Mouse (Mus musculus): ENCODE measurements at regions not wholly inside any gene's neighbourhood (a gene's known extent, or its start where the extent isn't known, plus 50 kb on each side); places are given as distances from the start of the nearest gene placed in this dataset.

DNA sequence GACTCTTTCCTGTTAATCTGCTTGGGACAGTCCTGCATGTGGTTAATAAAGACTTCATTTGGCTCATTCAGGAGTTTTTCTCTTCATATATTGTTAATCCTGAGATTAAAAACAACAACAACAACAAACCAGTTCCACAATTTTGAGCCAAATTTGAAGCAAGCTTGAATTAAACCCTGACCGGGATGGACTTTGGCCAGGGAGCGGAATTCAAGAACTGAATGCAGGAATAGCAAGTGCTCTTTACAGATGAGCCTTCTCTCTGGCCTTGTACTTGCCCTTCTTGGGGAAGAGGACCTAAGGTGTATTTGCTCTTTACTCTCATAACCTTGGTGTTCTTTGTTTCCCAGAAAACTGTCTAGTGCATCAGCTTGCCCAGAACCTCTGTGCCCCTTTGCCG lies 161.6 kb downstream of the 9530068E07Rik start:
- TF ChIP-seq CTCF (IDR thresholded peaks at IDR 0.05): no peak
- no peak overlapping the region for H3K27ac ChIP-seq
- H3K4me3 ChIP-seq: no peak overlapping the region
- intact Hi-C loops (cut with DNase I): no loop called here
- no peak for DNase-seq (ENCODE audit: extremely low spot score in 1 of 2, low spot score in 2 of 2)

DNA sequence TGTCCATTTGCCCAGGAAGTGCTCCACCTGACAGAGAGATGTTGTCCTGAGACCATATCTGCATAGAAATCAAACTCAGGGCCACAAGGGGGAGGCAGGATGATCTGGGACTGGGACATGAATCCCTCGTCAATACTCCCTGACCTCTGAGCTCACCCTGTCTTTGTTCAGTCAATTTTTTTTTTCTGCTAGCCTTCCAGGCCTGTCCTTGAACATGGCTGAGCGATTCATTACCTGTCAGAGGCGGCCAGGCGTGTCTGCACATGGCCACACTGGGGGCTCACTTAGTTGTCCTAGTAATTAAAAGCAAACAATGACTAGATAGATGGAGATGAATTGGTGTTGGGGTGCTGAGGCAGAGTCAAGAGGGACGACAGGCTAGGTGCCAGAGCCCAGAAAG lies 162.6 kb downstream of the 9530068E07Rik start:
- Histone ChIP-seq H3K4me3 (no peak overlapping the region), H3K27ac (no peak overlapping the region)
- intact Hi-C loops (cut with DNase I): no loop called here
- no peak for TF ChIP-seq CTCF (IDR thresholded peaks at IDR 0.05)
- no peak for DNase-seq (ENCODE audit: extremely low spot score in 1 of 2, low spot score in 2 of 2)

DNA sequence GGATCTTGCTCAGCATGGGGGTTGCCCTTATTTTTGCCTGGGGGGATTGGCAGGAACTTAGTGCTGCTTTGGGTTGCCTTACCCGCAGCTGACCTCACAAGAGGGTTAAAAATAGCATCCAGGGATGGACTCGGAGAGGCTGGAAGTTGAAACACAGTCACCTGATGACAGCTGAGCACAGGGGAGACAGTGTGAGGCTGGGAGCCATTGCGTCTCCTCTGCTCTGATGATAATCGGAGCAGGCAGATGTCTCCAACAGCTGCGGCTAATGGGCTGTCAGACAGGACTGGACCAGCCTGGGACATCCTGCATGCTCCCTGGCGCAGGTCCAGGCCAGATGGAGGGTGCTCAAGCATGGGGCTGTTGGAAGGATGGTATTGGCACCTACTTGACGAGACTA lies 165.1 kb downstream of the 9530068E07Rik start:
- no peak for DNase-seq (ENCODE audit: extremely low spot score in 1 of 2, low spot score in 2 of 2)
- Histone ChIP-seq H3K27ac (no peak overlapping the region), H3K4me3 (no peak overlapping the region)
- intact Hi-C loops (cut with DNase I): no loop called here
- no peak for TF ChIP-seq CTCF (IDR thresholded peaks at IDR 0.05)

DNA sequence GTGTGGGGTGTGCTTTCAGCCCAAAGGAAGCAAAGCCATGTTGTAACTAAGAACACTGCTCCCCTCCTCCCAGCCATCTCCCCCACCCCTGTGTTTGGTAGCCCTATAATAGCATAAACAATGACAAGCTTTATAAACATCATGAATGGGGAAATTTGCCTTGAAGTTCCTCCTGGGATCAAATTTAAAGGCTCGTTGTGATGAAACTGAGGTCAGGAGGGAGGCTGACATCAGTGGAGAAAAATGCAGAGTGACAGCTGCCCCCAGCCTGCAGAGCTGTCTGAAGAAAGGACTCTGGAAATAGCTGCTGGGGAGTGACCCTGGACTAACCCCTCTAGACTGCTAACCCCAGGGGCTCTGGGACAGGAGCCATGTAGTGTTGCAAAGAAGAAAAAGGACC lies 169.2 kb downstream of the 9530068E07Rik start:
- no peak for DNase-seq (ENCODE audit: extremely low spot score in 1 of 2, low spot score in 2 of 2)
- TF ChIP-seq CTCF (IDR thresholded peaks at IDR 0.05): no peak
- intact Hi-C loops (cut with DNase I): no loop called here
- Histone ChIP-seq H3K4me3 (no peak overlapping the region), H3K27ac (no peak overlapping the region)

DNA sequence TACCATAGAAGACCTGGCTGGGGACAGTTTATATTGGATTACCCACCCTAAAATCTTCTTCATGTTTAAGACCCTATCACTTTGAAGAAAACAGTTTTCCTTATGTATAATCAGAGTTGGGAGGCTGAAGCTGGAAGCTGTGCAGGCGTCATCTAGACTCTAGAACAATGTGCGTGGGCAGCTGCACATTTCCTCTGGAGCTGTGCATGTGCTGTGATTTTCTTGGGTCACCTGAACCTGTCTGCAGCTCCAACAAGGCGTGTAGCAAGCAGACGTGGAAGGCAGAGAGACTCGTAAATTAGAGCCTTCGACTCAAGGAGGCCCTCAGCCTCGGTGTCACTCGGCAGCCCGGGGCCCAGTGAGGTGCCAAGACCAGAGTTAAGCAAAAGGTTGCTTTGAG lies 169.8 kb downstream of the 9530068E07Rik start:
- intact Hi-C loops (cut with DNase I): no loop called here
- Histone ChIP-seq H3K4me3 (no peak overlapping the region), H3K27ac (no peak overlapping the region; the same call in 1 of the 2 replicates)
- DNase-seq (ENCODE audit: extremely low spot score in 1 of 2, low spot score in 2 of 2): peak; percentile 22 to 31
- TF ChIP-seq CTCF (IDR thresholded peaks at IDR 0.05): no peak

DNA sequence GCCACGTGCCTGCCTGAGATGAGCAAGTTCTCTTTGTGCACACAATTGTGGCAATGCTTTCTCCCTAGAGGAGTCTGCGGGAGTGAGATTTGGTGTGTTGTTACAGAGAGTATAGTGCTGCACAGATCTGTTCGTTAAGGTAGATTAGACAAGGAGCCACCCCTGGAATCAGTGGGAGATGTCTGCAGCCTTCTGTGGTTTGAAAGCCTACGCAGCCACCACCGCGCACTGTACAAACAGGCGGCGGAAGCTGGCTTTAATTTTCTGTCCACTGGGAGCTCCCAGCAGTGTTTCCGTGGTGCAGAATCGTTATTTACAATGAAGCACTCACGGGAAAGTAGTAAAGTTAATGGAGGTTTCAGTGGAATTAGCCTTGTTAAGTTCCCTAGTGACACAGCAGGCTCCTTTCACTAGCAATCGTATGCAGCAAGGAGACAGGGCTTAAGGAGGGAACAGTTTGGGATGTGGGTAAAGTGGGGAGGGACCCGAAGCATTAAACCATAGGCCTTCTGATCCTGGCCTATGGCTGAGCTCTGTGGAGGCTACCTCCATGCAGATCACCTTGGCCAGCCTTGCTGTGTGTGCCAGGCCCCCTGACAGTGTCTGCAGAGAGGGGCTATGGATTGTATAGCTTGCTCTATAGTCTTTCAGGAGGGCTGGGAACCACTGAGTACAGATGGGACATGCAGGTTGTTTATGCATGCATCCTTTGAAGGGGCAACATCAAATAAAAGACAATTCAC lies 171.9 kb downstream of the 9530068E07Rik start:
- DNase-seq (ENCODE audit: extremely low spot score in 1 of 2, low spot score in 2 of 2): peak; percentile 24 to 37
- Histone ChIP-seq H3K4me3 (no peak overlapping the region), H3K27ac (peak overlapping the region; percentile 36; the same call in 1 of the 2 replicates)
- no peak; the same call in 1 of the 2 replicates for TF ChIP-seq CTCF (IDR thresholded peaks at IDR 0.05)
- intact Hi-C loops (cut with DNase I): no loop called here

DNA sequence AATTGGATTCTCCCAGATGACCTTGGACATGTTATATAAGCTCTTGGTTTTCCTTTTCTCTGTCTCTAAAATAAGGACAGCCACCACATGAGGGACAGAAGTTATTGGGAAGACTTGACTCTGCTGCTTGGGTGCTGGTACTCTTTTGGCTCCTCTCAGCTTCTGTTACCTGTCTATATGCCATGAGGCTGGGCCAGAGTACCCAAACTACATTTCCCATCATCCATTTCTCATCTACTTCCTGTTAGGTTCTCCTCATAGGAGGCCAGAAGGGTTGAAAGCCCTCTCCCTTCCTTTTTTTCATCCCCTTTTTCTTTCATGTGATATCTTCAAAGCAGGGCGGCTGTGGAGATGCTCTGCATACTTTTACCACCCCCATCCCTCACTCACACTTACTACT lies 172.6 kb downstream of the 9530068E07Rik start:
- no peak for TF ChIP-seq CTCF (IDR thresholded peaks at IDR 0.05)
- H3K4me3 ChIP-seq: no peak overlapping the region
- intact Hi-C loops (cut with DNase I): no loop called here
- H3K27ac ChIP-seq: 0 out of 2 replicates have a peak overlapping the region, but pooled peaks have one; percentile 36
- no peak for DNase-seq (ENCODE audit: extremely low spot score in 1 of 2, low spot score in 2 of 2)

DNA sequence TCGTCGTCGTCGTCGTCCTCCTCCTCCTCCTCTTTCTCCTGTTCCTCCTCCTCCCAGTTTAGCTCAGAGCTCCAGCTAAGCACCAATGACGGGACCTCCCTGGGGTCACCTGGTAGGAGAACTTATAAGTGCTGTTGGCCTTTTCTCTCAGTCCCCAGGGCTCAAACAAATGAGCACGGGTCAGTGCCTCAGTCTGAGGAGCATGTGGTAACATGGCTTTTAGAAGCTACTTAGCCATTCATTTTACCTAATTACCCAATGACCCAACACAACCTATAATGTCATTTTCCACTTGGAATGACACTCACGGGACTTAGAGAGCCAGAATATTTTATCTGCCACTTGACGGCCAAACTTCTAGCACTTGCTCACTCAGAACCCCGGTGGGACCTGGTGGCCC lies 173.5 kb downstream of the 9530068E07Rik start:
- H3K27ac ChIP-seq: no peak overlapping the region
- intact Hi-C loops (cut with DNase I): no loop called here
- H3K4me3 ChIP-seq: no peak overlapping the region
- TF ChIP-seq CTCF (IDR thresholded peaks at IDR 0.05): no peak
- DNase-seq (ENCODE audit: extremely low spot score in 1 of 2, low spot score in 2 of 2): no peak

DNA sequence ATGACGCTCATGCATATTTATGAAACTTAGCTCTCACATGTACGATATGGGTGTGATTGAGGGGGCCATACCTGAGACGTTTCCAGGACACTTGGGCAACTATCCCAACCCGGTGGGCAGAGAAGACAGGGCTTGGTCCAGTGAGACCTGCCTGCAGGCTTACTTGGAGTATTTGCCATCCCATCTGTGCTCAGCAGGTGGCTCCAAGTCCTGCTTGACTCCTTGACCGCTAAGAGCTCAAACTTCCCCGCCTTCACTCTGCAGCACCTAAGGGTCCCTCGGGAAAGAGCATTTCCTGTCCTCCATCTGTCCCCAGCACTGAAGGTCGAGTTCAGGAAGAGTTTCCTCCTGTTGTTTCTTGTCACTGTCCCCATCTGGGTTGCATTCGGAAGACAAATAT lies 182.2 kb downstream of the 9530068E07Rik start:
- H3K4me3 ChIP-seq: no peak overlapping the region
- intact Hi-C loops (cut with DNase I): no loop called here
- no peak for DNase-seq (ENCODE audit: extremely low spot score in 1 of 2, low spot score in 2 of 2)
- no peak overlapping the region for H3K27ac ChIP-seq
- no peak; the same call in none of the 2 replicates for TF ChIP-seq CTCF (IDR thresholded peaks at IDR 0.05)

DNA sequence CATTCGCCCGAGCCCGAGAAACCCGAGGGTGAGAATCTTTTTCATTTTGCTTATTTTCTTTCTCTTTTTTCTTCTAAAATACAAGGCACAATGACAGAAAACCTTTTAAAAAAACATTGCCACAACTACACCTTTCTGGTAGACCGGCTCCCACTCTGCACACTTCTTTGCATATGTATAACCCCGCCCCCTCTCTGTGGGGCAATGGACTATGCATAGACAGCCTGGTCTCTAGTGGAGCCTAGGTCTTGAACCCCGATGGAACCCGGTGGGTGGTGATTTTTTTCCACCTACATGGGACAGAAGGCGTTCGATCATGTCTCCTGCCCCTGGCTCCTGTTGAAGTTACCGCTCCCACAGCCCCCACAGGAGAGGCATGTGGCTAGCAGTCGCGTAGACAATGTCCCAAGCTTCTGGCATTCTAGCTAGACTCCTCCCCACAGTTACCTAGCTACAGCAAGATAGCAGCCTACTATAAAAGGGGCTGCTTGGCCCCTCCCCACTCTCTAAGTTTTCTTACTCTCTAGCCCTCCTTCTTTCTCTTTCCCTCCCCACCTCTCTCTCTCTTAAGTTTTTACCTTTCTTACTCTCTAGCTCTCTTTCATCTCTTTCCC lies 183.6 kb downstream of the 9530068E07Rik start:
- DNase-seq (ENCODE audit: extremely low spot score in 1 of 2, low spot score in 2 of 2): no peak
- no peak for TF ChIP-seq CTCF (IDR thresholded peaks at IDR 0.05)
- intact Hi-C loops (cut with DNase I): no loop called here
- H3K4me3 ChIP-seq: no peak overlapping the region
- H3K27ac ChIP-seq: no peak overlapping the region

DNA sequence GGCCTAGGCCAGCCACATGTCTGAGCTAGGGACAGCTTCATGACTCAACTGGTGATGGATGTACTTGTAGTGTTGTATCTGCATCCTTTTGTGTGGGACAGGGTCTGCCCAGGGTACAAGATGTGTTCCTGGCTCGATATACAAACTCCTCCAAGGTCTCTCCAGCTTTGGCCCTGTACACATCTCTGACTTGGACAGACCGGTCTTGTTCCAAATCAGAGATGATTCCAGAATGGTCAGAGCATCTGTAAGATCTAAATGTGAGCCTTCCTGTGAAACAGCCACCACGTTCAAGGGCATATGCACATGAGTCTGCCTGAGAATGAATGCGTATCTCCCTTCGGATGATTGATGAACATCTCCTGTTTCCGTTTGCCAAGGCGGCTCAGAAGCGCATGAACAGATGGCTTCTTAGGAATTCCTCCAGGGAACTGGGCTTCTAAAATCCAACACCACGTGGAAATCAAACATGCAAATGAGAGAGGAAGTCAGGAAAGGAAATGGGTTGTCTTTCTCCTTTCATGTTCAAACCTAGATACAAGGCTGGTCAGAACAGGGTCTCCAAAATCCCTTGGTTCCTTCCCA lies 172.7 kb upstream of the Fstl4 start:
- intact Hi-C loops (cut with DNase I): no loop called here
- TF ChIP-seq CTCF (IDR thresholded peaks at IDR 0.05): no peak
- no peak for DNase-seq (ENCODE audit: extremely low spot score in 1 of 2, low spot score in 2 of 2)
- Histone ChIP-seq H3K4me3 (no peak overlapping the region), H3K27ac (no peak overlapping the region)

DNA sequence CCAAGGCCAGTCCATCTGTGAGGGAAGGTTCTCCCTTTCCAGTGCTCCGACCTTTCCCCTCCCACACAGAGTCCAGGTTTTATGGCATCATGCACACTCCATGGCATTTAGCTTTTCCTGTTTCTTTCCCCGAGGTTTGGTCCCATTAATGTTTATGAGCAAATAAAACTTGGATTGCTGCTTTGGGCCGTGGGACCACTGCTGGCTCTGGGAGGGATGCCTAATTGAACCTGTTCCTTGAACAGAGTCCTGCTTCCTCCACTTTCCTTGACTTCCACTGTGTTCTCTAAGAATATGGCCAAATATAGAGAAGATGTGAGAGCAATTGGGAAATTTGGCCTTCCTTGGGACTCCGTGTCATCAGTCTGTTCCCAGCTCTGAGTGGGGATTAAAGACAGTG lies 170.3 kb upstream of the Fstl4 start:
- intact Hi-C loops (cut with DNase I): no loop called here
- Histone ChIP-seq H3K27ac (no peak overlapping the region), H3K4me3 (no peak overlapping the region)
- no peak for TF ChIP-seq CTCF (IDR thresholded peaks at IDR 0.05)
- no peak for DNase-seq (ENCODE audit: extremely low spot score in 1 of 2, low spot score in 2 of 2)

Data from left cerebral cortex, adult 2 months (tissue).